Comparison of ENCODE assay signal across 8 mouse cellular contexts in the genomic region with DNA sequence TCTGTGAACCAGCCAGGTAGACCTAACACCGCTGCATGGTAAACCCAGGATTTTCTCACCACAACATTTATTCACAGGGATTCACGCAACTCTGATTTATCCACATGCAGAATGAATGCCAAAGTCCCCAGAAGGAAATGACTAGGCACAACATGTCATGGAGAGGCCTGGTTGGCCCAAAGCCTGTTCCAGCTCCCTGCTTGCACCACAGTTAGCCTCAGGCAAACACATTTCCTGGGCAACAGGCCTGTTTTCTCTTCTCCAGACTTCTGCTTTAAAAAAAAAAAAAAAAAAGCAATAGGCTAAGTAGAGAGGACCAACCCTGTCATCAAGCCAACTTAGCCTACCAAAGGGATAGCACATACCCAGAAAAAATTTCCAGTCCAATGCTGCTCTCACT. TPM values are rescaled to one million over a fixed set of nuclear protein-coding genes. Genes with fewer than 3 reads are reported as not detected.
DNase-seq lines count a peak whose midpoint lies in the region; ATAC-seq and TF ChIP-seq lines count a peak whose summit lies in the region.

No protein-coding gene starts in this region.

- DNase-seq in kidney, adult 18-20 months: peak; percentile 46
- no peak for DNase-seq in MEL (ENCODE audit: low read depth, low spot score)
- peak; percentile 80 to 88 for DNase-seq in cerebellum, adult 18-20 months
- peak; percentile 63 for DNase-seq in heart, postnatal 25 days (ENCODE audit: low spot score)
- DNase-seq in embryo, embryonic 9.5 days (ENCODE audit: extremely low spot score): no peak
- DNase-seq in hindbrain, embryonic 14.5 days (ENCODE audit: low spot score): no peak

- no peak for TF ChIP-seq EP300 in MEL (IDR thresholded peaks at IDR 0.05; ENCODE audit: low read depth in 1 of 2, low read length in 2 of 2)

- peaks cover 3% of the 10 kb centered on the region; the same call in 1 of the 2 replicates for H3K4me1 ChIP-seq in kidney, embryonic 16.5 days (ENCODE audit: insufficient read depth, low read length)
- peaks cover 0 to 7% of the 10 kb centered on the region in 2 experiments; a peak in 1 of 4 replicates for H3K4me1 ChIP-seq in MEL (ENCODE audit: control insufficient read depth in 1 of 2, insufficient read depth in 2 of 2, low read length in 2 of 2)
- H3K4me1 ChIP-seq in hindbrain, embryonic 14.5 days (replicated peaks; ENCODE audit: control insufficient read depth, insufficient read depth, low read length): peaks cover 8% of the 10 kb centered on the region

- no peaks in the 10 kb centered on the region for H3K36me3 ChIP-seq in kidney, embryonic 16.5 days (ENCODE audit: insufficient read depth, low read length)
- H3K36me3 ChIP-seq in MEL (ENCODE audit: control insufficient read depth in 1 of 2, insufficient read depth in 2 of 2, low read length in 2 of 2): no peaks in the 10 kb centered on the region
- H3K36me3 ChIP-seq in hindbrain, embryonic 14.5 days (replicated peaks; ENCODE audit: control insufficient read depth, insufficient read depth): no peaks in the 10 kb centered on the region

- H3K27me3 ChIP-seq in kidney, embryonic 16.5 days (ENCODE audit: insufficient read depth, low read length): no peaks in the 10 kb centered on the region
- no peaks in the 10 kb centered on the region for H3K27me3 ChIP-seq in MEL (ENCODE audit: control insufficient read depth in 1 of 2, insufficient read depth in 2 of 2, low read length in 2 of 2)
- H3K27me3 ChIP-seq in hindbrain, embryonic 14.5 days (ENCODE audit: control insufficient read depth, insufficient read depth, low read length): no peaks in the 10 kb centered on the region

- 87% methylated on average over 2 of the region's 2 CpGs for WGBS in kidney, embryonic 16.5 days
- WGBS in hindbrain, embryonic 14.5 days: 95% methylated on average over 2 of the region's 2 CpGs

- ATAC-seq in kidney, embryonic 16.5 days (ENCODE audit: low FRiP score, low TSS enrichment): no peak
- no peak for ATAC-seq in CD4-positive, CD25-positive, alpha-beta regulatory T cell, adult 4 months
- no peak for ATAC-seq in hindbrain, embryonic 14.5 days (ENCODE audit: low FRiP score)

- H3K9me3 ChIP-seq in kidney, embryonic 16.5 days (ENCODE audit: low read length): no peaks in the 10 kb centered on the region
- H3K9me3 ChIP-seq in MEL (replicated peaks; ENCODE audit: insufficient read depth, low read length): no peaks in the 10 kb centered on the region
- no peaks in the 10 kb centered on the region for H3K9me3 ChIP-seq in hindbrain, embryonic 14.5 days (ENCODE audit: control insufficient read depth, low read length)

- TF ChIP-seq RAD21 in MEL (IDR thresholded peaks at IDR 0.05; ENCODE audit: low read depth, low read length): no peak

- H3K9ac ChIP-seq in kidney, embryonic 16.5 days (replicated peaks; ENCODE audit: low read length): no peak overlapping the region
- no peak overlapping the region for H3K9ac ChIP-seq in MEL (ENCODE audit: control insufficient read depth, low read depth, low read length, poor library complexity, severe bottlenecking)
- H3K9ac ChIP-seq in hindbrain, embryonic 14.5 days: no peak overlapping the region

- no peak overlapping the region for H3K27ac ChIP-seq in kidney, embryonic 16.5 days (ENCODE audit: low read length)
- no peak overlapping the region for H3K27ac ChIP-seq in MEL (ENCODE audit: control insufficient read depth, low read depth, low read length)
- no peak overlapping the region for H3K27ac ChIP-seq in hindbrain, embryonic 14.5 days

- intact Hi-C loops in heart, postnatal 25 days (cut with DNase I): no loop called here

- no peak for TF ChIP-seq CTCF in MEL (IDR thresholded peaks at IDR 0.05 in 2 of 3, conservative IDR thresholded peaks at IDR 0.05 in 1 of 3; ENCODE audit: control insufficient read depth in 1 of 3, insufficient read depth in 1 of 3, low read depth in 2 of 3, low read length in 3 of 3, poor library complexity in 1 of 3, severe bottlenecking in 1 of 3)

- H3K79me2 ChIP-seq in MEL (ENCODE audit: control insufficient read depth, insufficient read depth, low read length, poor library complexity): no peaks in the 10 kb centered on the region; the same call in 1 of the 2 replicates

- H3K4me3 ChIP-seq in kidney, embryonic 16.5 days (ENCODE audit: low read length): no peak overlapping the region
- no peak overlapping the region for H3K4me3 ChIP-seq in MEL (ENCODE audit: control insufficient read depth in 1 of 2, insufficient read depth in 1 of 2, low read depth in 2 of 2, low read length in 2 of 2)
- no peak overlapping the region for H3K4me3 ChIP-seq in hindbrain, embryonic 14.5 days (replicated peaks; ENCODE audit: low read length)

- TF ChIP-seq POLR2A in MEL (IDR thresholded peaks at IDR 0.05; ENCODE audit: control insufficient read depth in 1 of 2, insufficient read depth in 1 of 2, low read depth in 1 of 2, low read length in 2 of 2, poor library complexity in 1 of 2): no peak

- H3K4me2 ChIP-seq in kidney, embryonic 16.5 days (replicated peaks; ENCODE audit: low read depth, low read length): no peak overlapping the region
- H3K4me2 ChIP-seq in hindbrain, embryonic 14.5 days (replicated peaks): no peak overlapping the region

TF ChIP-seq in MEL, 35 proteins besides CTCF, POLR2A, EP300 and RAD21:
- TF ChIP-seq NELFE (IDR thresholded peaks at IDR 0.05; ENCODE audit: low read depth, low read length) (no peak), ZNF384 (IDR thresholded peaks at IDR 0.05; ENCODE audit: low read depth, low read length) (0 out of 2 replicates have a peak, but pooled peaks have one; percentile 10)

RNA-seq across cellular contexts. Expression of a gene that starts 14.9 kb away (rescaled TPM):
- 25.0 and 26.9 TPM in 2 replicates for polyA plus RNA-seq in kidney, embryonic 16.5 days (2015; fragmentation: Nextera tagmentation; extraction: Ambion mirVana)
- 8.6 and 8.8 TPM in 2 replicates for total RNA-seq in MEL (2012; rRNA removed)
- 10 to 100 TPM in 1 of 2 experiments, not detected in 1; 12.5 TPM for polyA plus RNA-seq in MEL (2012; ENCODE audit: insufficient read depth in 1 of 2, insufficient read length in 2 of 2, low read depth in 1 of 2, low replicate concordance in 2 of 2, missing spikeins in 1 of 2)
- total RNA-seq in heart, postnatal 25 days (2021): 10 to 100 TPM; 23.7 to 27.0 TPM
- polyA plus RNA-seq in CD4-positive, CD25-positive, alpha-beta regulatory T cell, adult 4 months (2017; shearing (Covaris generic)): under 1 TPM; 0.26 to 0.86 TPM
- polyA plus RNA-seq in hindbrain, embryonic 14.5 days (2014; fragmentation: Nextera tagmentation; extraction: Ambion mirVana): 65.6 and 80.9 TPM in 2 replicates

RNA-seq across cellular contexts. Expression of a gene that starts 59.6 kb away (rescaled TPM):
- 47.1 and 53.8 TPM in 2 replicates for polyA plus RNA-seq in kidney, embryonic 16.5 days (2015; fragmentation: Nextera tagmentation; extraction: Ambion mirVana)
- total RNA-seq in MEL (2012; rRNA removed): 27.2 and 29.5 TPM in 2 replicates
- polyA plus RNA-seq in MEL (2012; ENCODE audit: insufficient read depth in 1 of 2, insufficient read length in 2 of 2, low read depth in 1 of 2, low replicate concordance in 2 of 2, missing spikeins in 1 of 2): 10 to 100 TPM in 1 of 2 experiments, not detected in 1; 22.5 TPM
- total RNA-seq in heart, postnatal 25 days (2021): 10 to 100 TPM in 1 of 2 experiments, 1 to 10 TPM in 1; 8.4 to 10.4 TPM
- polyA plus RNA-seq in CD4-positive, CD25-positive, alpha-beta regulatory T cell, adult 4 months (2017; shearing (Covaris generic)): 1 to 10 TPM; 3.5 to 5.9 TPM
- polyA plus RNA-seq in hindbrain, embryonic 14.5 days (2014; fragmentation: Nextera tagmentation; extraction: Ambion mirVana): 26.5 and 37.4 TPM in 2 replicates

Comparison
In these comparisons a context has a peak if more than half of its experiments do, and no peak if none do; other contexts are left out.
1. DNase-seq: peak in kidney, adult 18-20 months (single experiment), cerebellum, adult 18-20 months (2 of 2) and heart, postnatal 25 days (single experiment); none in MEL (single experiment), embryo, embryonic 9.5 days (single experiment) and hindbrain, embryonic 14.5 days (single experiment).
2. RNA of a gene that starts 14.9 kb away (polyA plus RNA-seq): 65.6 to 80.9 TPM in hindbrain, embryonic 14.5 days, 25.0 to 26.9 TPM in kidney, embryonic 16.5 days and 12.5 TPM in MEL; 0.26 to 0.86 TPM in CD4-positive, CD25-positive, alpha-beta regulatory T cell, adult 4 months; every median in the first group is over 4 times any median in the second.